Mouse (Mus musculus): ENCODE results near the gene Ten1. TPM values are rescaled to one million over a fixed set of nuclear protein-coding genes. Genes with fewer than 3 reads are reported as not detected.

Ten1 gene
- polyA plus RNA-seq, 1 experiment from 2014 or later = 51.9 TPM

GRCm38 (mm10) chr11:116197584-116197906 is 1.1 kb upstream of the Ten1 start:
- H3K4me2 ChIP-seq (replicated peaks; ENCODE audit: low read depth) = peak overlapping the region; percentile 80
- H3K27ac ChIP-seq (replicated peaks) = peak overlapping the region; percentile 50
- peaks cover 2% of the 10 kb centered on the region; the same call in 1 of the 2 replicates for H3K36me3 ChIP-seq (ENCODE audit: control insufficient read depth, insufficient read depth, low read length)
- 80% methylated on average over 6 of the region's 6 CpGs for WGBS
- H3K27me3 ChIP-seq (ENCODE audit: control insufficient read depth, insufficient read depth, low read length) = no peaks in the 10 kb centered on the region
- H3K4me1 ChIP-seq (replicated peaks; ENCODE audit: control insufficient read depth, insufficient read depth) = no peaks in the 10 kb centered on the region
- peak overlapping the region; percentile 74 for H3K4me3 ChIP-seq (ENCODE audit: low read depth, low read length)
- TF ChIP-seq CTCF (IDR thresholded peaks at IDR 0.05; ENCODE audit: low read depth) = no peak
- TF ChIP-seq EP300 (optimal IDR thresholded peaks at IDR 0.05) = no peak
- H3K9me3 ChIP-seq (ENCODE audit: control insufficient read depth, low read length) = no peaks in the 10 kb centered on the region
- DNase-seq (ENCODE audit: low spot score) = no peak
- H3K9ac ChIP-seq (ENCODE audit: low read length) = peak overlapping the region; percentile 86
- no peak for ATAC-seq (ENCODE audit: low FRiP score, low TSS enrichment)

- DNase-seq (ENCODE audit: low spot score) (no peak), ATAC-seq (ENCODE audit: low FRiP score, low TSS enrichment) (no peak)
- no peak for TF ChIP-seq EP300 (optimal IDR thresholded peaks at IDR 0.05)
- no peak for TF ChIP-seq CTCF (IDR thresholded peaks at IDR 0.05; ENCODE audit: low read depth)
- H3K4me1 ChIP-seq (replicated peaks; ENCODE audit: control insufficient read depth, insufficient read depth) = no peaks in the 10 kb centered on the region
- H3K9ac ChIP-seq (ENCODE audit: low read length) = peak overlapping the region; percentile 86
- peak overlapping the region; percentile 94 for H3K27ac ChIP-seq (replicated peaks)
- H3K27me3 ChIP-seq (ENCODE audit: control insufficient read depth, insufficient read depth, low read length) = no peaks in the 10 kb centered on the region
- WGBS = 19% methylated on average over 13 of the region's 13 CpGs
- peaks cover 2% of the 10 kb centered on the region; the same call in 1 of the 2 replicates for H3K36me3 ChIP-seq (ENCODE audit: control insufficient read depth, insufficient read depth, low read length)
- peak overlapping the region; percentile 80 for H3K4me2 ChIP-seq (replicated peaks; ENCODE audit: low read depth)
- no peaks in the 10 kb centered on the region for H3K9me3 ChIP-seq (ENCODE audit: control insufficient read depth, low read length)
- peak overlapping the region; percentile 74 for H3K4me3 ChIP-seq (ENCODE audit: low read depth, low read length)
Observed at GRCm38 (mm10) chr11:116198132-116198531, 523 bp upstream of the Ten1 start.

- ATAC-seq (ENCODE audit: low FRiP score, low TSS enrichment) (no peak), DNase-seq (ENCODE audit: low spot score) (no peak)
- Histone ChIP-seq H3K27me3 (ENCODE audit: control insufficient read depth, insufficient read depth, low read length) (no peaks in the 10 kb centered on the region), H3K4me2 (replicated peaks; ENCODE audit: low read depth) (no peak overlapping the region), H3K9me3 (ENCODE audit: control insufficient read depth, low read length) (no peaks in the 10 kb centered on the region), H3K27ac (replicated peaks) (no peak overlapping the region), H3K9ac (ENCODE audit: low read length) (no peak overlapping the region), H3K36me3 (ENCODE audit: control insufficient read depth, insufficient read depth, low read length) (peaks cover 2% of the 10 kb centered on the region), H3K4me3 (ENCODE audit: low read depth, low read length) (no peak overlapping the region), H3K4me1 (replicated peaks; ENCODE audit: control insufficient read depth, insufficient read depth) (no peaks in the 10 kb centered on the region)
- TF ChIP-seq CTCF (IDR thresholded peaks at IDR 0.05; ENCODE audit: low read depth) = no peak
- TF ChIP-seq EP300 (optimal IDR thresholded peaks at IDR 0.05) = no peak
- 91% methylated on average over 2 of the region's 2 CpGs for whole genome bisulfite sequencing
Observed at GRCm38 (mm10) chr11:116201151-116201550, 2.5 kb downstream of the Ten1 start.

GRCm38 (mm10) chr11:116203150-116203549 is 4.5 kb downstream of the Ten1 start:
- ATAC-seq (ENCODE audit: low FRiP score, low TSS enrichment) (no peak), DNase-seq (ENCODE audit: low spot score) (no peak)
- H3K4me2 ChIP-seq (replicated peaks; ENCODE audit: low read depth) = no peak overlapping the region
- no peaks in the 10 kb centered on the region for H3K4me1 ChIP-seq (replicated peaks; ENCODE audit: control insufficient read depth, insufficient read depth)
- WGBS = 85% methylated on average over 3 of the region's 3 CpGs
- no peaks in the 10 kb centered on the region for H3K9me3 ChIP-seq (ENCODE audit: control insufficient read depth, low read length)
- H3K27ac ChIP-seq (replicated peaks) = no peak overlapping the region
- no peak overlapping the region for H3K9ac ChIP-seq (ENCODE audit: low read length)
- no peak overlapping the region for H3K4me3 ChIP-seq (ENCODE audit: low read depth, low read length)
- peaks cover 4% of the 10 kb centered on the region for H3K36me3 ChIP-seq (ENCODE audit: control insufficient read depth, insufficient read depth, low read length)
- TF ChIP-seq EP300 (optimal IDR thresholded peaks at IDR 0.05) = no peak
- no peak for TF ChIP-seq CTCF (IDR thresholded peaks at IDR 0.05; ENCODE audit: low read depth)
- no peaks in the 10 kb centered on the region for H3K27me3 ChIP-seq (ENCODE audit: control insufficient read depth, insufficient read depth, low read length)

GRCm38 (mm10) chr11:116206678-116207077 is 8.0 kb downstream of the Ten1 start:
- no peak overlapping the region for H3K4me2 ChIP-seq (replicated peaks; ENCODE audit: low read depth)
- ATAC-seq (ENCODE audit: low FRiP score, low TSS enrichment) = no peak

GRCm38 (mm10) chr11:116208660-116209059 is 10.0 kb downstream of the Ten1 start:
- H3K9me3 ChIP-seq (ENCODE audit: control insufficient read depth, low read length) = no peaks in the 10 kb centered on the region
- peaks cover 4% of the 10 kb centered on the region for H3K36me3 ChIP-seq (ENCODE audit: control insufficient read depth, insufficient read depth, low read length)
- TF ChIP-seq CTCF (IDR thresholded peaks at IDR 0.05; ENCODE audit: low read depth) (no peak), EP300 (optimal IDR thresholded peaks at IDR 0.05) (no peak)
- DNase-seq (ENCODE audit: low spot score) (no peak), ATAC-seq (ENCODE audit: low FRiP score, low TSS enrichment) (no peak)
- no peaks in the 10 kb centered on the region for H3K4me1 ChIP-seq (replicated peaks; ENCODE audit: control insufficient read depth, insufficient read depth)
- no peak overlapping the region for H3K27ac ChIP-seq (replicated peaks)
- 77% methylated on average over 3 of the region's 3 CpGs for WGBS
- no peaks in the 10 kb centered on the region for H3K27me3 ChIP-seq (ENCODE audit: control insufficient read depth, insufficient read depth, low read length)
- H3K4me2 ChIP-seq (replicated peaks; ENCODE audit: low read depth) = no peak overlapping the region
- H3K9ac ChIP-seq (ENCODE audit: low read length) = no peak overlapping the region
- no peak overlapping the region for H3K4me3 ChIP-seq (ENCODE audit: low read depth, low read length)

More at GRCm38 (mm10) chr11:116206678-116207077, 8.0 kb downstream of the Ten1 start:
- Histone ChIP-seq H3K9ac (ENCODE audit: low read length) (no peak overlapping the region), H3K4me1 (replicated peaks; ENCODE audit: control insufficient read depth, insufficient read depth) (no peaks in the 10 kb centered on the region), H3K36me3 (ENCODE audit: control insufficient read depth, insufficient read depth, low read length) (peaks cover 4% of the 10 kb centered on the region), H3K27ac (replicated peaks) (no peak overlapping the region), H3K27me3 (ENCODE audit: control insufficient read depth, insufficient read depth, low read length) (no peaks in the 10 kb centered on the region), H3K9me3 (ENCODE audit: control insufficient read depth, low read length) (no peaks in the 10 kb centered on the region), H3K4me3 (ENCODE audit: low read depth, low read length) (no peak overlapping the region)
- no peak for DNase-seq (ENCODE audit: low spot score)
- WGBS = 75% methylated on average over 4 of the region's 4 CpGs
- TF ChIP-seq CTCF (IDR thresholded peaks at IDR 0.05; ENCODE audit: low read depth) = no peak
- TF ChIP-seq EP300 (optimal IDR thresholded peaks at IDR 0.05) = no peak
